Mouse (Mus musculus): ENCODE measurements at regions not wholly inside any gene's neighbourhood (a gene's known extent, or its start where the extent isn't known, plus 50 kb on each side); places are given as distances from the start of the nearest gene placed in this dataset.
"Not testable (repeated sequence)": the region's sequence is repeated elsewhere in the genome, so short reads cannot be mapped to it uniquely, and the experiment has no call there.

GRCm38 (mm10) chr6:4205681-4206080 lies 118.9 kb upstream of the Bet1 start:
- Histone ChIP-seq H3K9ac (ENCODE audit: low read length) (no peak overlapping the region), H3K27ac (ENCODE audit: low read depth, low read length) (no peak overlapping the region), H3K4me2 (no peak overlapping the region), H3K27me3 (ENCODE audit: control insufficient read depth, insufficient read depth, low read length) (no peaks in the 10 kb centered on the region), H3K9me3 (ENCODE audit: control insufficient read depth, low read length) (no peaks in the 10 kb centered on the region), H3K4me3 (ENCODE audit: low read depth, low read length) (no peak overlapping the region), H3K4me1 (ENCODE audit: control insufficient read depth, insufficient read depth, low read length) (no peaks in the 10 kb centered on the region), H3K36me3 (ENCODE audit: control insufficient read depth, insufficient read depth, low read length) (no peaks in the 10 kb centered on the region)
- no peak for ATAC-seq (ENCODE audit: low FRiP score)
- 88% methylated on average over 5 of the region's 5 CpGs for WGBS
- DNase-seq (ENCODE audit: low spot score, missing footprints), result no peak

DNA sequence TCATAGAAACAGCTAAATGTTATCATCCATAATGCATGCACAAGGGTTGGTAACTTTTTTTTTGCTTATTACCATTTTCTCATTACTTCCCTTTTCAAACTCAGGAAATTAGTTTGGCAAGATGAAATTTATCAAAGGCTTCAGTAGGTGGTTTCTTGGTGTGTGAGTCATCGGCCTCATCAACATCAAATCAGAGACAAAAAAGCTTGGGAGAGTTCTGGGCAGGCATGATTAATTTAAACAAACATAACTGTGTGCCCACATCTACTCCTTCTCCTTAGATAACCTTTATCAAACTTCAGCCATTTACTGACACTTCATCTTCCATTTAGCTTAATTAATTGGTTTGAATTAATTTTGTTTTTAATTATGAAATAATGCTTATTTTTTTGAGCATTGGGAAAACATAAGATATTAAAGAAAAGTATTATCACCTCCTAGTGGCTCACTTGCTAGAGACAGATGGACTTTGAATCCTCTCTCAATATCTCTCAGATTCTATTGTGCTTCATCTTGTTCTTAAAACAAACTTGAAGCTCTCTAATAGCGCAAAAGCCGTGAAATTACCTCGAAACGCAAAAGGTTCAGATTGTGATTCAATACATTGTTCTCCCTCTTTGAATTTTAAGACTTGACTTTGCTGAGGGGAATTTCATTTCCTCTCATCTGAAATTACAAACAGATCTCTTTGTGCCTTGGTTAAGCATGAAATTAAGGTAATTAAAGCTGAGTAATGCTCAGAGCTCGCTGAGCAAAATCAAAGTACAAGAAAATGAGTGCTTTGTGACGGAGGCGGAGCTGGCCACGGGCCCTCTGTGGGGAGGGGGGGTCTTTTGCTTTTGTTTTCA lies 158.7 kb upstream of the Bet1 start:
- H3K4me1 ChIP-seq (ENCODE audit: control insufficient read depth, insufficient read depth, low read length), result peaks cover 2% of the 10 kb centered on the region; the same call in 1 of the 2 replicates
- DNase-seq (ENCODE audit: low spot score, missing footprints), result no peak

GRCm38 (mm10) chr6:4246113-4246419 lies 159.3 kb upstream of the Bet1 start:
- 34% methylated on average over 2 of the region's 2 CpGs for WGBS
- Histone ChIP-seq H3K9ac (ENCODE audit: low read length) (no peak overlapping the region), H3K27me3 (ENCODE audit: control insufficient read depth, insufficient read depth, low read length) (no peaks in the 10 kb centered on the region), H3K4me3 (ENCODE audit: low read depth, low read length) (no peak overlapping the region), H3K36me3 (ENCODE audit: control insufficient read depth, insufficient read depth, low read length) (no peaks in the 10 kb centered on the region), H3K27ac (ENCODE audit: low read depth, low read length) (no peak overlapping the region), H3K9me3 (ENCODE audit: control insufficient read depth, low read length) (no peaks in the 10 kb centered on the region), H3K4me1 (ENCODE audit: control insufficient read depth, insufficient read depth, low read length) (peaks cover 2% of the 10 kb centered on the region; the same call in 1 of the 2 replicates), H3K4me2 (no peak overlapping the region)
- peak; percentile 76 for DNase-seq (ENCODE audit: low spot score, missing footprints)
- peak; percentile 55; the same call in 1 of the 2 replicates for ATAC-seq (ENCODE audit: low FRiP score)

More for the DNA sequence above, 158.7 kb upstream of the Bet1 start:
- no peak overlapping the region for H3K4me2 ChIP-seq
- no peaks in the 10 kb centered on the region for H3K36me3 ChIP-seq (ENCODE audit: control insufficient read depth, insufficient read depth, low read length)
- no peak overlapping the region for H3K27ac ChIP-seq (ENCODE audit: low read depth, low read length)
- H3K4me3 ChIP-seq (ENCODE audit: low read depth, low read length), result no peak overlapping the region
- no peak overlapping the region for H3K9ac ChIP-seq (ENCODE audit: low read length)
- 0 out of 2 replicates have a peak, but pooled peaks have one; percentile 38 for ATAC-seq (ENCODE audit: low FRiP score)
- no peaks in the 10 kb centered on the region for H3K27me3 ChIP-seq (ENCODE audit: control insufficient read depth, insufficient read depth, low read length)
- WGBS, result 42% methylated on average over 9 of the region's 9 CpGs
- no peaks in the 10 kb centered on the region for H3K9me3 ChIP-seq (ENCODE audit: control insufficient read depth, low read length)

GRCm38 (mm10) chr6:4276607-4277006 lies 189.8 kb upstream of the Bet1 start:
- DNase-seq (ENCODE audit: low spot score, missing footprints) (no peak), ATAC-seq (ENCODE audit: low FRiP score) (no peak)
- H3K27me3 ChIP-seq (ENCODE audit: control insufficient read depth, insufficient read depth, low read length), result no peaks in the 10 kb centered on the region

GRCm38 (mm10) chr6:4277245-4277890 lies 190.6 kb upstream of the Bet1 start:
- Histone ChIP-seq H3K9ac (ENCODE audit: low read length) (no peak overlapping the region), H3K4me2 (no peak overlapping the region), H3K27me3 (ENCODE audit: control insufficient read depth, insufficient read depth, low read length) (no peaks in the 10 kb centered on the region), H3K27ac (ENCODE audit: low read depth, low read length) (no peak overlapping the region), H3K36me3 (ENCODE audit: control insufficient read depth, insufficient read depth, low read length) (no peaks in the 10 kb centered on the region), H3K4me1 (ENCODE audit: control insufficient read depth, insufficient read depth, low read length) (no peaks in the 10 kb centered on the region), H3K9me3 (ENCODE audit: control insufficient read depth, low read length) (no peaks in the 10 kb centered on the region), H3K4me3 (ENCODE audit: low read depth, low read length) (no peak overlapping the region)
- DNase-seq (ENCODE audit: low spot score, missing footprints) (peak; percentile 84), ATAC-seq (ENCODE audit: low FRiP score) (no peak)
- WGBS, result 59% methylated on average over 2 of the region's 2 CpGs

More at GRCm38 (mm10) chr6:4276607-4277006, 189.8 kb upstream of the Bet1 start:
- Histone ChIP-seq H3K36me3 (ENCODE audit: control insufficient read depth, insufficient read depth, low read length) (no peaks in the 10 kb centered on the region), H3K4me3 (ENCODE audit: low read depth, low read length) (no peak overlapping the region), H3K9me3 (ENCODE audit: control insufficient read depth, low read length) (no peaks in the 10 kb centered on the region), H3K9ac (ENCODE audit: low read length) (no peak overlapping the region), H3K4me2 (no peak overlapping the region), H3K4me1 (ENCODE audit: control insufficient read depth, insufficient read depth, low read length) (no peaks in the 10 kb centered on the region), H3K27ac (ENCODE audit: low read depth, low read length) (no peak overlapping the region)
- WGBS, result 77% methylated on average over 4 of the region's 4 CpGs

- no peak overlapping the region for H3K27ac ChIP-seq (ENCODE audit: low read depth, low read length)
- no peaks in the 10 kb centered on the region for H3K27me3 ChIP-seq (ENCODE audit: control insufficient read depth, insufficient read depth, low read length)
- no peak overlapping the region for H3K9ac ChIP-seq (ENCODE audit: low read length)
- no peak for DNase-seq (ENCODE audit: low spot score, missing footprints)
- H3K4me1 ChIP-seq (ENCODE audit: control insufficient read depth, insufficient read depth, low read length), result no peaks in the 10 kb centered on the region
- no peaks in the 10 kb centered on the region for H3K36me3 ChIP-seq (ENCODE audit: control insufficient read depth, insufficient read depth, low read length)
- no peaks in the 10 kb centered on the region for H3K9me3 ChIP-seq (ENCODE audit: control insufficient read depth, low read length)
- WGBS, result 78% methylated on average over 2 of the region's 2 CpGs
- ATAC-seq (ENCODE audit: low FRiP score), result no peak
- no peak overlapping the region for H3K4me3 ChIP-seq (ENCODE audit: low read depth, low read length)
- no peak overlapping the region for H3K4me2 ChIP-seq
Measured at GRCm38 (mm10) chr6:4291380-4291779, 204.6 kb upstream of the Bet1 start.

DNA sequence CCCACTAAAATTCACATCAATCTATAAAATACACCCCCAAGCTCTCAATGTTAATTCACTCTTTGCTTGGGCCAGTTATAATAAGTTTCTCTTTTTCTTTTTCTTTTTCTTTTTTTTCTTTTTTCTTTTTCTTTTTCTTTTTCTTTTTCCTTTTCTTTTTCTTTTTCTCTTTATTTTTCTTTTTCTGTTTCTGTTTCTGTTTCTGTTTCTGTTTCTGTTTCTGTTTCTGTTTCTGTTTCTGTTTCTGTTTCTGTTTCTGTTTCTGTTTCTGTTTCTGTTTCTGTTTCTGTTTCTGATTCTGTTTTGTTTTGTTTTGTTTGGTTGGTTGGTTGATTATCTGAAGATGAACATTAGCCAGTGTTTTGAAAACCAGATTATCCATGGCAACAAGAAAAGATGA lies 201.2 kb upstream of the Col1a2 start:
- H3K4me1 ChIP-seq (ENCODE audit: control insufficient read depth, insufficient read depth, low read length); H3K36me3 ChIP-seq (ENCODE audit: control insufficient read depth, insufficient read depth, low read length); H3K9ac ChIP-seq (ENCODE audit: low read length); DNase-seq (ENCODE audit: low spot score, missing footprints); H3K9me3 ChIP-seq (ENCODE audit: control insufficient read depth, low read length); H3K27me3 ChIP-seq (ENCODE audit: control insufficient read depth, insufficient read depth, low read length); H3K4me2 ChIP-seq; ATAC-seq (ENCODE audit: low FRiP score); H3K27ac ChIP-seq (ENCODE audit: low read depth, low read length); H3K4me3 ChIP-seq (ENCODE audit: low read depth, low read length): not testable (repeated sequence)

DNA sequence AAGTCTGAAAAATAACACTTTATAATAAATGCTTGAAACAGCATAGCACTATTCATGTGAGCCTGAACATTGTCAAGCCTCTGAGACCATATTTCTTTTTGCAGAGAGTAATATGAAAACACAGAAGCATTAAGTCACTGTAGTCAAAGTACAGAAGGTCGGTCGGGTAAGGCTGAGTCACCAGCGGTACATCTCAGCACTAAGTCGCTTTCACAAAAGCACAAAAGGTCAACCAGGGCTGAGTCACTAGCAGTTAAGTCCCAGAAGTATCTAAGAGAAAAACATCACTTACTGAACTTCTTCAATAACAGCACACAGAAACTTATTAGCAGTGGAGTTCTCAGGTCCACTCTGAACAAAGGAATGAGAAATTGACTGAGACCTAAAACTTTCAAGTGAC lies 154.7 kb upstream of the Col1a2 start:
- Histone ChIP-seq H3K36me3 (ENCODE audit: control insufficient read depth, insufficient read depth, low read length) (no peaks in the 10 kb centered on the region), H3K27me3 (ENCODE audit: control insufficient read depth, insufficient read depth, low read length) (no peaks in the 10 kb centered on the region), H3K27ac (ENCODE audit: low read depth, low read length) (no peak overlapping the region), H3K9me3 (ENCODE audit: control insufficient read depth, low read length) (no peaks in the 10 kb centered on the region), H3K4me2 (no peak overlapping the region), H3K4me1 (ENCODE audit: control insufficient read depth, insufficient read depth, low read length) (no peaks in the 10 kb centered on the region), H3K9ac (ENCODE audit: low read length) (no peak overlapping the region), H3K4me3 (ENCODE audit: low read depth, low read length) (no peak overlapping the region)
- WGBS, result 85% methylated on average over 4 of the region's 4 CpGs
- no peak for DNase-seq (ENCODE audit: low spot score, missing footprints)
- no peak for ATAC-seq (ENCODE audit: low FRiP score)

DNA sequence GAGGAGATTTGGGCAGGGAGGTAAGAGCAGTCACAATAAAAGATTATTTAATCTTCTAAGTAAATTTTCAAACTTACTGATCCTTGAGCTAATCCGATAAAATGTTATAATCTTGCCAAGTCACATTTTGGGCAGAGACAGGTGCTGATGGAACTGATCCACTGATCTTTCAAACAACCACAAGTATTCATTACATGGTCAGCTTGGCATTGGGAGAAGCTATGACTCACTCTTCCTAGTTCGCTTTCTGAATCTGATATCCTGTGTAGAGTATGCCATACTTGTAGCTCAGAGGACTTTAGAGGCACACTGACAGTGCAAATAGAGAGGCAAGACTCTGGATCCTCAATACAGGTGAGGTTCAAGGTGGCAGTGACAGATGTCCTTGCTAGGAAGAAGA lies 142.4 kb upstream of the Col1a2 start:
- Histone ChIP-seq H3K9me3 (ENCODE audit: control insufficient read depth, low read length) (no peaks in the 10 kb centered on the region), H3K4me3 (ENCODE audit: low read depth, low read length) (no peak overlapping the region), H3K4me1 (ENCODE audit: control insufficient read depth, insufficient read depth, low read length) (no peaks in the 10 kb centered on the region), H3K27ac (ENCODE audit: low read depth, low read length) (no peak overlapping the region), H3K9ac (ENCODE audit: low read length) (no peak overlapping the region), H3K36me3 (ENCODE audit: control insufficient read depth, insufficient read depth, low read length) (no peaks in the 10 kb centered on the region), H3K4me2 (no peak overlapping the region), H3K27me3 (ENCODE audit: control insufficient read depth, insufficient read depth, low read length) (no peaks in the 10 kb centered on the region)
- 92% methylated on average over 2 of the region's 2 CpGs for WGBS
- no peak for ATAC-seq (ENCODE audit: low FRiP score)
- DNase-seq (ENCODE audit: low spot score, missing footprints), result no peak
